Mouse (Mus musculus) brain, embryonic 14.5 days (tissue): Measurements from ENCODE around the gene Dync1li1.

Source experiments
- CTCF ChIP-seq: fragments of 200-500 bp; IDR thresholded peaks from 2 replicates; pipeline ENCODE4 v1.5.1; 2012; ENCODE audit warnings: inconsistent platforms, mild to moderate bottlenecking, moderate library complexity, borderline replicate concordance; ENCODE audit not compliant: insufficient read depth, insufficient read length; ENCODE audit errors: extremely low read depth
- POLR2A ChIP-seq: fragments of 200-500 bp; IDR thresholded peaks from 2 replicates; pipeline ENCODE4 v1.6.1; 2012; ENCODE audit warnings: mild to moderate bottlenecking, inconsistent platforms, borderline replicate concordance; ENCODE audit not compliant: poor library complexity, insufficient read depth, insufficient read length, severe bottlenecking; ENCODE audit errors: extremely low read depth

GRCm38 (mm10) chr9:114688953-114689407, 390 bp downstream of the Dync1li1 start:
- TF ChIP-seq POLR2A (no peak), CTCF (no peak)
